Mouse (Mus musculus) MEL (cell line): ENCODE data around the gene Pitpnb.

Experiments used
- MYC ChIP-seq: IDR thresholded peaks from 2 replicates; pipeline ENCODE4 v1.6.1; 2011; ENCODE audit warnings: low read depth, mild to moderate bottlenecking, low read length, improper control_type of control experiment, moderate library complexity
- NELFE ChIP-seq: IDR thresholded peaks from 2 replicates; pipeline ENCODE4 v1.6.1; 2011; ENCODE audit warnings: low read depth, low read length, improper control_type of control experiment

DNA sequence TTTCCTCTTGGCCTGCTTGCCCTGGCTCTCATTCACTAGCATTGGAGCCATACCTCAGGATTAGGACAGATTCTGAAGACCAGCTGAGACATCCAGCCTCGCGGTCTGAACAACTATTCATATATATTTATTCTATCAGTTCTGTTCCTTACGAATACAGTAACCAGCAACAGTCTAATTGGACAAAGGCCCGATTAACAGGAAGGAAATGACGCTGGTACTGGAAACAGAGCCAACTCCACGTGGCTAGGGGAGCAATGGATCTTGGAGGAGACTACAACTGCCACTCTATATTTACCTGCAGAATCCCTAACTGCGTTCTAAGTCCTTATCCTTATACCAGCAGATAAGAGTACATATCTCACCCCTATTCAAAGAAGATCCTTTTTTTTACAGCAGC, 3.1 kb upstream of the Pitpnb start:
- TF ChIP-seq NELFE (no peak), MYC (0 out of 2 replicates have a peak, but pooled peaks have one; percentile 74)
